Mouse (Mus musculus): Measurements from ENCODE around the gene Kcne4. TPM values are rescaled to one million over a fixed set of nuclear protein-coding genes. Genes with fewer than 3 reads are reported as not detected.

The Kcne4 gene
- polyA plus RNA-seq, 1 experiment: 2.4 TPM

- 91% methylated on average over 3 of the region's 3 CpGs for WGBS
- no peaks in the 10 kb centered on the region for H3K36me3 ChIP-seq (ENCODE audit: control insufficient read depth, insufficient read depth, low read length)
- no peak for DNase-seq
- no peak overlapping the region for H3K4me3 ChIP-seq (ENCODE audit: insufficient read depth, low read depth, low read length)
- H3K27ac ChIP-seq (ENCODE audit: insufficient read depth, low read depth, low read length): no peak overlapping the region
- no peak for TF ChIP-seq CTCF (conservative IDR thresholded peaks at IDR 0.05; ENCODE audit: insufficient read depth, insufficient read length, low read depth, low read length)
- H3K4me1 ChIP-seq (ENCODE audit: control insufficient read depth, insufficient read depth, low read length): no peaks in the 10 kb centered on the region; the same call in 1 of the 2 replicates
- H3K27me3 ChIP-seq (replicated peaks; ENCODE audit: control insufficient read depth, insufficient read depth, low read length): no peaks in the 10 kb centered on the region
Observed at GRCm38 (mm10) chr1:78853094-78853445, 36.5 kb downstream of the Kcne4 start.

- H3K36me3 ChIP-seq (ENCODE audit: control insufficient read depth, insufficient read depth, low read length): no peaks in the 10 kb centered on the region
- no peak overlapping the region for H3K4me3 ChIP-seq (ENCODE audit: insufficient read depth, low read depth, low read length)
- H3K4me1 ChIP-seq (ENCODE audit: control insufficient read depth, insufficient read depth, low read length): no peaks in the 10 kb centered on the region; the same call in 1 of the 2 replicates
- no peak overlapping the region for H3K27ac ChIP-seq (ENCODE audit: insufficient read depth, low read depth, low read length)
- H3K27me3 ChIP-seq (replicated peaks; ENCODE audit: control insufficient read depth, insufficient read depth, low read length): no peaks in the 10 kb centered on the region
- DNase-seq: peak; percentile 76
- no peak for TF ChIP-seq CTCF (conservative IDR thresholded peaks at IDR 0.05; ENCODE audit: insufficient read depth, insufficient read length, low read depth, low read length)
- TF ChIP-seq POLR2A (IDR thresholded peaks at IDR 0.05; ENCODE audit: low read depth, low read length): no peak
- 33% methylated on average over 1 of the region's 1 CpGs for WGBS
Observed at GRCm38 (mm10) chr1:78854306-78854705, 37.7 kb downstream of the Kcne4 start.

GRCm38 (mm10) chr1:78859573-78859972 lies 43.0 kb downstream of the Kcne4 start:
- H3K4me3 ChIP-seq (ENCODE audit: insufficient read depth, low read depth, low read length): no peak overlapping the region
- no peaks in the 10 kb centered on the region for H3K36me3 ChIP-seq (ENCODE audit: control insufficient read depth, insufficient read depth, low read length)
- TF ChIP-seq POLR2A (IDR thresholded peaks at IDR 0.05; ENCODE audit: low read depth, low read length): no peak
- 54% methylated on average over 4 of the region's 4 CpGs for WGBS
- H3K4me1 ChIP-seq (ENCODE audit: control insufficient read depth, insufficient read depth, low read length): peaks cover 15% of the 10 kb centered on the region
- H3K27me3 ChIP-seq (replicated peaks; ENCODE audit: control insufficient read depth, insufficient read depth, low read length): no peaks in the 10 kb centered on the region
- DNase-seq: no peak
- peak overlapping the region; percentile 61 for H3K27ac ChIP-seq (ENCODE audit: insufficient read depth, low read depth, low read length)

GRCm38 (mm10) chr1:78860056-78860455 lies 43.5 kb downstream of the Kcne4 start:
- peak; percentile 81 for DNase-seq
- Histone ChIP-seq H3K4me3 (ENCODE audit: insufficient read depth, low read depth, low read length) (no peak overlapping the region), H3K27me3 (replicated peaks; ENCODE audit: control insufficient read depth, insufficient read depth, low read length) (no peaks in the 10 kb centered on the region), H3K36me3 (ENCODE audit: control insufficient read depth, insufficient read depth, low read length) (no peaks in the 10 kb centered on the region), H3K27ac (ENCODE audit: insufficient read depth, low read depth, low read length) (peak overlapping the region; percentile 61; the same call in 1 of the 2 replicates), H3K4me1 (ENCODE audit: control insufficient read depth, insufficient read depth, low read length) (peaks cover 16% of the 10 kb centered on the region)
- 62% methylated on average over 7 of the region's 7 CpGs for WGBS
- TF ChIP-seq CTCF (conservative IDR thresholded peaks at IDR 0.05; ENCODE audit: insufficient read depth, insufficient read length, low read depth, low read length): no peak
- no peak for TF ChIP-seq POLR2A (IDR thresholded peaks at IDR 0.05; ENCODE audit: low read depth, low read length)

- WGBS: 68% methylated on average over 1 of the region's 1 CpGs
- H3K36me3 ChIP-seq (ENCODE audit: control insufficient read depth, insufficient read depth, low read length): no peaks in the 10 kb centered on the region
- no peaks in the 10 kb centered on the region for H3K27me3 ChIP-seq (replicated peaks; ENCODE audit: control insufficient read depth, insufficient read depth, low read length)
- TF ChIP-seq POLR2A (IDR thresholded peaks at IDR 0.05; ENCODE audit: low read depth, low read length) (no peak), CTCF (conservative IDR thresholded peaks at IDR 0.05; ENCODE audit: insufficient read depth, insufficient read length, low read depth, low read length) (no peak)
- H3K4me1 ChIP-seq (ENCODE audit: control insufficient read depth, insufficient read depth, low read length): peaks cover 16% of the 10 kb centered on the region
- no peak overlapping the region for H3K4me3 ChIP-seq (ENCODE audit: insufficient read depth, low read depth, low read length)
- peak; percentile 5 for DNase-seq
- H3K27ac ChIP-seq (ENCODE audit: insufficient read depth, low read depth, low read length): no peak overlapping the region
Observed at GRCm38 (mm10) chr1:78862281-78862680, 45.7 kb downstream of the Kcne4 start.

- no peak for TF ChIP-seq POLR2A (IDR thresholded peaks at IDR 0.05; ENCODE audit: low read depth, low read length)
- TF ChIP-seq CTCF (conservative IDR thresholded peaks at IDR 0.05; ENCODE audit: insufficient read depth, insufficient read length, low read depth, low read length): no peak
- peak overlapping the region; percentile 34 for H3K27ac ChIP-seq (ENCODE audit: insufficient read depth, low read depth, low read length)
- no peaks in the 10 kb centered on the region for H3K36me3 ChIP-seq (ENCODE audit: control insufficient read depth, insufficient read depth, low read length)
- DNase-seq: peak; percentile 69
- no peaks in the 10 kb centered on the region for H3K27me3 ChIP-seq (replicated peaks; ENCODE audit: control insufficient read depth, insufficient read depth, low read length)
- 60% methylated on average over 2 of the region's 2 CpGs for WGBS
- H3K4me1 ChIP-seq (ENCODE audit: control insufficient read depth, insufficient read depth, low read length): peaks cover 16% of the 10 kb centered on the region
- H3K4me3 ChIP-seq (ENCODE audit: insufficient read depth, low read depth, low read length): no peak overlapping the region
Observed at GRCm38 (mm10) chr1:78863833-78864232, 47.3 kb downstream of the Kcne4 start.

GRCm38 (mm10) chr1:78864351-78864750 lies 47.8 kb downstream of the Kcne4 start:
- Histone ChIP-seq H3K27ac (ENCODE audit: insufficient read depth, low read depth, low read length) (peak overlapping the region; percentile 34), H3K27me3 (replicated peaks; ENCODE audit: control insufficient read depth, insufficient read depth, low read length) (no peaks in the 10 kb centered on the region), H3K4me1 (ENCODE audit: control insufficient read depth, insufficient read depth, low read length) (peaks cover 15% of the 10 kb centered on the region), H3K36me3 (ENCODE audit: control insufficient read depth, insufficient read depth, low read length) (no peaks in the 10 kb centered on the region), H3K4me3 (ENCODE audit: insufficient read depth, low read depth, low read length) (no peak overlapping the region)
- TF ChIP-seq POLR2A (IDR thresholded peaks at IDR 0.05; ENCODE audit: low read depth, low read length) (no peak), CTCF (conservative IDR thresholded peaks at IDR 0.05; ENCODE audit: insufficient read depth, insufficient read length, low read depth, low read length) (no peak)
- WGBS: 14% methylated on average over 6 of the region's 6 CpGs
- peak; percentile 93 for DNase-seq
